Mouse (Mus musculus): Measurements from ENCODE around the gene Rad51b. TPM values are rescaled to one million over a fixed set of nuclear protein-coding genes. Genes with fewer than 3 reads are reported as not detected.

The Rad51b gene
- total and polyA plus RNA-seq, 3 experiments: 6.5 to 8.6 (median 8.5) TPM

DNA sequence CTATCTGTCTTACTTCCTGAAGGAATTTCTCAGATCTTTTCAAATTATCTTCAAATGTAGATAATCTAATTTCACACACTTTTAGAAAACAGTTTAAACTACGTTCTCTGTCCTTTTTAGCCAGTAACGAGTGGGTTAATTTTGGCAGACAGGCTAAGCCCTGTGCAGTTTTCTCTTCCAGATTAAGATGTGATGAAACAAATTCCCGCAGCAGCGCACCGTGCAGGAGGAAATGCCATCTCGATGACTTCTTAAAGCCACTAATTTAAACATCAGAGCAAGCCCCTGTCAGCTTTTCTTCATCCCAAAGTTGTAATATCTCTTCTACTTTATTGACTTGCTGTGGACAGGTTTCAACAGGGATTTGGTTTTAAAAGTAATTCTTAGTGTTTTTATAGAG lies 123.5 kb downstream of the Rad51b start:
- Histone ChIP-seq H3K9me3 (replicated peaks; ENCODE audit: low read length) (peaks cover 10% of the 10 kb centered on the region), H3K27me3 (replicated peaks) (no peaks in the 10 kb centered on the region), H3K27ac (ENCODE audit: insufficient read depth, low read depth) (no peak overlapping the region), H3K4me2 (ENCODE audit: insufficient read depth, low read depth, poor library complexity, severe bottlenecking) (no peak overlapping the region), H3K36me3 (replicated peaks in 1 of 2; ENCODE audit: control insufficient read depth in 1 of 2, insufficient read depth in 1 of 2, low read length in 1 of 2) (peaks cover 0 to 9% of the 10 kb centered on the region in 2 experiments), H3K9ac (ENCODE audit: insufficient read depth, low read depth) (no peak overlapping the region), H3K4me1 (ENCODE audit: control insufficient read depth in 1 of 2, insufficient read depth in 2 of 2) (peaks cover 0 to 10% of the 10 kb centered on the region in 2 experiments; a peak in 1 of 4 replicates), H3K4me3 (replicated peaks in 1 of 3; ENCODE audit: low read depth in 2 of 3, low read length in 2 of 3, poor library complexity in 1 of 3) (no peak overlapping the region), H3K79me2 (replicated peaks; ENCODE audit: control insufficient read depth, extremely low read depth, insufficient read depth, poor library complexity, severe bottlenecking) (no peaks in the 10 kb centered on the region)
- in situ Hi-C loops (cut with MboI; ENCODE audit: low pct_ligation_motif_present, low pct_unique_long_range_greater_than_20kb, low sequenced_read_pairs) (no loop called here), dilution Hi-C loops (cut with MboI; ENCODE audit: extremely low pct_ligation_motif_present, extremely low pct_unique_long_range_greater_than_20kb, low sequenced_read_pairs) (no loop called here)
- DNase-seq (ENCODE audit: extremely low read depth): no peak
- no peak for TF ChIP-seq GABPA (IDR thresholded peaks at IDR 0.05; ENCODE audit: insufficient replicate concordance, low read depth, low read length)
- no peak for TF ChIP-seq ZNF384 (IDR thresholded peaks at IDR 0.05; ENCODE audit: low read depth, low read length)
- TF ChIP-seq ZC3H11A (IDR thresholded peaks at IDR 0.05; ENCODE audit: low read depth, low read length): no peak
- no peak for TF ChIP-seq CTCF (conservative IDR thresholded peaks at IDR 0.05 in 1 of 2, IDR thresholded peaks at IDR 0.05 in 1 of 2; ENCODE audit: low read depth in 2 of 2, low read length in 2 of 2)
- no peak for TF ChIP-seq MYC (IDR thresholded peaks at IDR 0.05; ENCODE audit: low read depth, low read length)
- no peak for TF ChIP-seq NELFE (IDR thresholded peaks at IDR 0.05; ENCODE audit: low read depth, low read length)
- no peak for TF ChIP-seq TCF12 (IDR thresholded peaks at IDR 0.05; ENCODE audit: low read depth, low read length)
- no peak for TF ChIP-seq EP300 (IDR thresholded peaks at IDR 0.05; ENCODE audit: low read length)
- no peak for TF ChIP-seq PAX5 (IDR thresholded peaks at IDR 0.05; ENCODE audit: low read length)
- TF ChIP-seq NRF1 (IDR thresholded peaks at IDR 0.05; ENCODE audit: low read depth, low read length): no peak
- no peak for TF ChIP-seq IRF4 (IDR thresholded peaks at IDR 0.05; ENCODE audit: low read depth, low read length)
- no peak for TF ChIP-seq MAX (IDR thresholded peaks at IDR 0.05; ENCODE audit: low read length)
- TF ChIP-seq ZKSCAN1 (IDR thresholded peaks at IDR 0.05; ENCODE audit: borderline replicate concordance, low read depth, low read length): no peak
- TF ChIP-seq RAD21 (IDR thresholded peaks at IDR 0.05; ENCODE audit: low read depth, low read length): no peak
- no peak for TF ChIP-seq MXI1 (IDR thresholded peaks at IDR 0.05; ENCODE audit: low read depth, low read length)
- TF ChIP-seq CHD2 (IDR thresholded peaks at IDR 0.05; ENCODE audit: low read length): no peak
- TF ChIP-seq USF1 (IDR thresholded peaks at IDR 0.05; ENCODE audit: low read depth, low read length): no peak
- TF ChIP-seq ELF1 (IDR thresholded peaks at IDR 0.05; ENCODE audit: low read depth, low read length): no peak

DNA sequence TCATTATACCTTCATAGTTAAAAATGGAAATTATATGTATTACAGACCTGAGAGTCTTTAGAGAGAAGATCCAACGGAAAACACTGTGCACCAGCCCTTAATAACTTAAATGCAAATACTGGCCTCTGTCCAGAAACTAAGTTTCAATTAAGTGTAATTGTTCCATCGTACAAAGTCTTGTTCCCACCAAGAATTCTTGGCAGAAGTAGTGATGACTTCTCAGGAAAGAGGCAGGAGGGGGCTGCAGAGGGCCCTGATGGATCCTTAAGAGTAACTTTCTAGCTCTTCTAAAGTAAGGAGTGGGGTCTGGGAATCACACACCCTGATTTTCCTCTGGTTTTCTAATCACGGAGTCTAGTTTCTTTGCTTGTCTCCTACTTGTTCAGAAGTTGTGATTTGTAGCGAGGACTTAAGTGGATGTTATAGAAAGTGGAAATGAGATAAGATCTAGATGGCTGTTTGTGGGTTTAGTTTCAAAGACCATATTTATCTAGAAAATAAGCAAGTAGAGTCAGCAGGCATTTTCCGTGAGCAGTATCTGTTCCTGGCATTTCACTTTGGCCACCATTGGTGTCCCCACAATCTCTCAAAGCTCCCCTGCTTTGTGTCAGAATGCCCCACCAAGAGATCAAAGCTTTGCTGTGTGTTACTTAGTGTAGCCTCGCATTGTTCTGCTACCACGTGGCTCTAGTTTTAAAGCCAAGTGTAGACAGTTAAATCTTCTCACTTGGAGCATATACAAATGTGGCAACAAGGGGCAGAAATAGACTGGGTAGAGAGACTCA lies 132.6 kb downstream of the Rad51b start:
- H3K4me2 ChIP-seq (ENCODE audit: insufficient read depth, low read depth, poor library complexity, severe bottlenecking): no peak overlapping the region
- peaks cover 0 to 13% of the 10 kb centered on the region in 2 experiments; a peak in 3 of 4 replicates for H3K4me1 ChIP-seq (ENCODE audit: control insufficient read depth in 1 of 2, insufficient read depth in 2 of 2)
- H3K27ac ChIP-seq (ENCODE audit: insufficient read depth, low read depth): no peak overlapping the region
- H3K4me3 ChIP-seq (replicated peaks in 1 of 3; ENCODE audit: low read depth in 2 of 3, low read length in 2 of 3, poor library complexity in 1 of 3): no peak overlapping the region
- TF ChIP-seq TBP (conservative IDR thresholded peaks at IDR 0.05; ENCODE audit: low read depth, low read length) (no peak), CHD2 (IDR thresholded peaks at IDR 0.05; ENCODE audit: low read length) (no peak), SMC3 (IDR thresholded peaks at IDR 0.05; ENCODE audit: low read depth, low read length) (no peak), ELF1 (IDR thresholded peaks at IDR 0.05; ENCODE audit: low read depth, low read length) (no peak), RCOR1 (conservative IDR thresholded peaks at IDR 0.05; ENCODE audit: low read depth, low read length) (no peak), ZNF384 (IDR thresholded peaks at IDR 0.05; ENCODE audit: low read depth, low read length) (no peak), MYC (IDR thresholded peaks at IDR 0.05; ENCODE audit: low read depth, low read length) (no peak), RAD21 (IDR thresholded peaks at IDR 0.05; ENCODE audit: low read depth, low read length) (no peak), IRF4 (IDR thresholded peaks at IDR 0.05; ENCODE audit: low read depth, low read length) (no peak), ZMIZ1 (IDR thresholded peaks at IDR 0.05; ENCODE audit: low read depth, low read length) (no peak), ZKSCAN1 (IDR thresholded peaks at IDR 0.05; ENCODE audit: borderline replicate concordance, low read depth, low read length) (no peak), ZC3H11A (IDR thresholded peaks at IDR 0.05; ENCODE audit: low read depth, low read length) (no peak), USF1 (IDR thresholded peaks at IDR 0.05; ENCODE audit: low read depth, low read length) (no peak), HCFC1 (IDR thresholded peaks at IDR 0.05; ENCODE audit: low read depth, low read length) (no peak)
- dilution Hi-C loops (cut with MboI; ENCODE audit: extremely low pct_ligation_motif_present, extremely low pct_unique_long_range_greater_than_20kb, low sequenced_read_pairs): no loop called here
- H3K9ac ChIP-seq (ENCODE audit: insufficient read depth, low read depth): no peak overlapping the region
- in situ Hi-C loops (cut with MboI; ENCODE audit: low pct_ligation_motif_present, low pct_unique_long_range_greater_than_20kb, low sequenced_read_pairs): no loop called here
- no peaks in the 10 kb centered on the region for H3K79me2 ChIP-seq (replicated peaks; ENCODE audit: control insufficient read depth, extremely low read depth, insufficient read depth, poor library complexity, severe bottlenecking)
- peaks cover 0 to 11% of the 10 kb centered on the region in 2 experiments for H3K36me3 ChIP-seq (replicated peaks in 1 of 2; ENCODE audit: control insufficient read depth in 1 of 2, insufficient read depth in 1 of 2, low read length in 1 of 2)
- peaks cover 5% of the 10 kb centered on the region for H3K9me3 ChIP-seq (replicated peaks; ENCODE audit: low read length)
- no peak for DNase-seq (ENCODE audit: extremely low read depth)
- H3K27me3 ChIP-seq (replicated peaks): no peaks in the 10 kb centered on the region
